Mouse (Mus musculus): ENCODE results near the gene Fkbp7.

DNA sequence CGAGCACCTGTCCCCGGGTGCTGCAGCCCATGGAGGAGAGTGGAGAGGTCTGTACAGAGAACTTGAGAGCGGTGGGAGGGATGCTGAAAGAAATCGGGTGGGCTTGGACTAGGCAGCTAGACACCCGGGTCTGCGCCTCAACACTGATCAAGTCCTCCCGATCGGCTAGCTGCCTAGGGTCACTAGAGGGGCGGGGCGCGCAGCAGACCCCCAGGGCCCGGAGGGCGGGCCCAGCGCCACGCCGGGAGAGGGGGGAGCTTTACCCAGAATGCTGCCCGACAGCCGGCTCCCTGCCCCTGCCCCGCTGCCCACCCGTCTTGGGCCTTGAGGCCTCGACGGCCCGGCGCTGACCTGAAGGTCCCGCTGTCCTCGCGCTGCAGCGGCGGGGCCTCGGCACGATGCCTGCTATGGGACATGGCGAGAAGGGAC, 25.5 kb downstream of the Fkbp7 start:
- TF ChIP-seq CTCF (IDR thresholded peaks at IDR 0.05; ENCODE audit: low read depth) (no peak), EP300 (optimal IDR thresholded peaks at IDR 0.05) (no peak)

Data from stomach, postnatal 0 days (tissue).